Mouse (Mus musculus): ENCODE results near the gene Alkbh6. TPM values are rescaled to one million over a fixed set of nuclear protein-coding genes. Genes with fewer than 3 reads are reported as not detected.
A peak's percentile ranks its signal among the peaks of the same experiment; 100 is the strongest.

Gene Alkbh6
- polyA plus RNA-seq, 1 experiment from 2014 or later: 118 TPM

DNA sequence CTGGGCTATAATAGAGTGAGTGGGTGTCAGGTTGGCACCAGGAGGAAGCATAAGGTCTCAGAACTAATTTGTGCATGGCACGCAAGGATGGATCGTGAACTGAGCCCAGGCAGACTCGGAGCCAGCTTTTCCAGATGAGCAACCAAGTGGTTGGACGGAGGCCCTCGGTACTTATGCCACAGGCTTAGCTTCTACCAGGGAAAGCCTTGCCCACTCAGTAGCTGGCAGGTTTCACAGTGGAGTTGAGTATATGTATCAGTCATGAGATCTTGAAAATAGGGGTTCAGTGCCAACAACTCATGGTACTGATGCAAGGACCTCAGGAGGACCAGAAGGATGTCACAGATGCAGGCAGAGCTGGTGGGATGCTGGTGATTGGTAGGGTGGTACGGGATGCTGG, 27.2 kb downstream of the Alkbh6 start:
- peaks cover 38% of the 10 kb centered on the region for H3K4me1 ChIP-seq (replicated peaks)
- no peak overlapping the region for H3K4me2 ChIP-seq
- no peak for ATAC-seq (ENCODE audit: low FRiP score)
- H3K4me3 ChIP-seq: no peak overlapping the region
- no peak overlapping the region for H3K9ac ChIP-seq
- H3K9me3 ChIP-seq: no peaks in the 10 kb centered on the region
- H3K36me3 ChIP-seq: no peaks in the 10 kb centered on the region
- H3K27ac ChIP-seq: no peak overlapping the region
- WGBS: 72% methylated on average over 6 of the region's 6 CpGs
- peaks cover 50% of the 10 kb centered on the region for H3K27me3 ChIP-seq

DNA sequence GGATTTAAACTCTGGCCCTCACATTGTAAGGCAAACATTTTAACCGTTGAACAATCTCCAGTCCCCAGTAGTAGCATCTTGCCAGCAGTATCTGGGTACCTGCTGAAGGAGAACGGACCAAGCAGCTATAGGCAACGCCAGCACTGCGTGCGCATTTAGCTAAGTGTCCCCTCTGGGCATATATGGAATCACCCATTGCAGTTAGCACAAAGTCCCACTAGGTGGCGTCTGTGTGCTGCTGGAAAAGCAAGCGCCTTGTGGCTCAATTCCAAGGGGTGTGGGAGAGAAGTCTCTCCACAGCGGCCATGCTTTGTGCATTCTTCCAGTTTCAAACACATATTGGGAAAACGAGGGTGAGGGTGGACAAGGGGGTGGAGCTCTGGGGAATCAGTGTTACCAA, 27.9 kb downstream of the Alkbh6 start:
- WGBS: 2% methylated on average over 9 of the region's 9 CpGs
- Histone ChIP-seq H3K9ac (no peak overlapping the region), H3K27me3 (peaks cover 56% of the 10 kb centered on the region), H3K4me3 (no peak overlapping the region), H3K4me2 (no peak overlapping the region), H3K27ac (no peak overlapping the region), H3K9me3 (no peaks in the 10 kb centered on the region), H3K36me3 (no peaks in the 10 kb centered on the region), H3K4me1 (replicated peaks) (peaks cover 33% of the 10 kb centered on the region)
- ATAC-seq (ENCODE audit: low FRiP score): peak; percentile 33; the same call in 1 of the 2 replicates

DNA sequence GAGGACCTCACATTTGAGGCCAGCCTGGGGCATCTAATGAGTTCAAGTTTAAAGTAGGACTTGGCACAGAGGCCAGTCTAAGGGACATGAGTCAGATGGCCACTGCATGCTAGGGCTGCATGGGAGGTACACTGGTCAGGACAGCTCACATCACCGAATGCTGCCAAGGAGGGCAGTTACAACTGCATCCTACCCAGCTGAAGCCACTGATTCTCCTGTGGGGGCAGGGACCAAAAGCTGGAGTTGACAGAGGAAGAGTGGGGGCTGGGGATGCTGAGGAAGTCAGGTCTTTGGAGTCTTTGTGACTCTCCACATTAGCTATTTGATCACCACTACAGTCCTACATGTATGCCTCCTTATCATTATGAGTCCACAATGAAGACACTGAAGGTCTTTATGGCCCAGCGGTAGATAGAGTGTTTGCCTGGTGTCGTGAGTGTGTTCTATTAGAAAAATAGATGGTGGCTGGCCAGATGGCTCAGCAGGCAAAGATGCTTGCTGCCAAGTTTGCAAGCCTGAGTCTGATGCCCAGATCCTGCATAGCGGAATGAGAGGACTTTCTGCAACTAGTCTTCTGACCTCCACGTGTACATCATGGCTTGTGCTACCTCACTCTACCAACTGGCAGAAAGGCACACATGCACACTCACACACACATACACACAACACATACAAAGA, 31.1 kb downstream of the Alkbh6 start:
- Histone ChIP-seq H3K4me3 (no peak overlapping the region), H3K4me1 (replicated peaks) (peaks cover 8% of the 10 kb centered on the region), H3K27ac (no peak overlapping the region), H3K27me3 (peaks cover 50% of the 10 kb centered on the region), H3K4me2 (no peak overlapping the region), H3K9me3 (no peaks in the 10 kb centered on the region), H3K9ac (no peak overlapping the region), H3K36me3 (no peaks in the 10 kb centered on the region)
- ATAC-seq (ENCODE audit: low FRiP score): no peak
- 70% methylated on average over 5 of the region's 5 CpGs for WGBS

DNA sequence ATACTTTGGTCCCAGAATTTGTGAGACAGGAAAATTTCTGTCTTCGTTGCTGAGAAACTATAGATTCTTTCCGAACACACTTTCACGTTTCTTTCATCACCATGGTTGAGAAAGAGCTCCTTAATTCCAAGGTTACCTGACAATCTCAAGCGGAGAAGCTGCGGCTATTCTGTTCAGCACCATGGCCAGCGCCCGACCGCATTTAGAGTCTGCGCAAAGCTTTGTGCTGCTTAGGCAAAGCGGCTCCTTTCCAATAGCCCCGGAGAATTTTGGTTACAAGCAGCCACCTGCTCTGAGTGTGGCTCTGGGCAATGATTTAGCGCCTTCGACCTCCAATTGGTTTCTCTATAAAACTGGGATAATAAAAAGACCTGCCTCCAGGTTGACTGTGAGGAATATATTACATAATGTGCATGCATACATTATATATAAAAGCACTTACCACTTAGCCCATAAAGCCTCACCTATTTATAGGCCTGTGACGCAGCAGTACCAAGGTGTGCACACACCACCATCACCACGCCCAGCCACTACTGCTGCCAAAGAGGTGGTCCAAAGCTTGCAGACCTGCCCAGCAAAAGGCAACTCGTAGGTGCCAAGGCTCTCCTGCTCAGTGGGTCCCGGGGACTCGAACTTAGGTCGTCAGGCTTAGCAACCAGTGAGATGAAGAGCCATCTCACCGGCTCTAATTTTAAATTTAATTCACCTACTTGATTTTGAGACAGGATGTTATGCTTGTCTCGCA, 38.3 kb downstream of the Alkbh6 start:
- H3K4me2 ChIP-seq: no peak overlapping the region
- no peak overlapping the region for H3K27ac ChIP-seq
- H3K4me1 ChIP-seq (replicated peaks): peaks cover 14% of the 10 kb centered on the region
- WGBS: 30% methylated on average over 21 of the region's 21 CpGs
- H3K36me3 ChIP-seq: no peaks in the 10 kb centered on the region
- peaks cover 63% of the 10 kb centered on the region for H3K27me3 ChIP-seq
- no peaks in the 10 kb centered on the region for H3K9me3 ChIP-seq
- 0 out of 2 replicates have a peak overlapping the region, but pooled peaks have one; percentile 5 for H3K9ac ChIP-seq
- ATAC-seq (ENCODE audit: low FRiP score): no peak
- H3K4me3 ChIP-seq: no peak overlapping the region

DNA sequence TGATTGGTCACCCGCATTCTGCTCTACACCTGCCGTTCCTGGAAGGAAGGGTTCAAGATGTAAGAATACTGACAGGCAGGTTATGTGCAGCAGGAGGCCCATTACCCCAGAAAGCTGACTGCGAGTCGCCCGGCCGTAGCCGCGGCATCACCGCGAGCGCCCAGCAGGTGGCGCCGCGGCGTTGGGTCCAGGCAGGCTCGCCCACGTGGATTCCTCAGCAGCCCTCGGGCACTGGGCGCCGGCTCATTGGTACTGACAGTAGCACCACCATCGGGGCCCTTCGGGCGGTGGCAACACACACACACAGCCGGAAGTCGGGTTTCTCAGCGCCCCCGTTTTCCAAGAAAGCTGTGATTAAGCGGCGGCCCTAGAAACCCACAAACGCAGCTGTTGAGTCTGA, 39.3 kb downstream of the Alkbh6 start:
- no peaks in the 10 kb centered on the region for H3K36me3 ChIP-seq
- no peaks in the 10 kb centered on the region for H3K9me3 ChIP-seq
- no peak overlapping the region for H3K9ac ChIP-seq
- ATAC-seq (ENCODE audit: low FRiP score): peak; percentile 70; the same call in 1 of the 2 replicates
- H3K27ac ChIP-seq: no peak overlapping the region
- H3K4me3 ChIP-seq: peak overlapping the region; percentile 19
- peaks cover 14% of the 10 kb centered on the region for H3K4me1 ChIP-seq (replicated peaks)
- H3K4me2 ChIP-seq: peak overlapping the region; percentile 48
- H3K27me3 ChIP-seq: peaks cover 58% of the 10 kb centered on the region
- WGBS: 2% methylated on average over 30 of the region's 30 CpGs

DNA sequence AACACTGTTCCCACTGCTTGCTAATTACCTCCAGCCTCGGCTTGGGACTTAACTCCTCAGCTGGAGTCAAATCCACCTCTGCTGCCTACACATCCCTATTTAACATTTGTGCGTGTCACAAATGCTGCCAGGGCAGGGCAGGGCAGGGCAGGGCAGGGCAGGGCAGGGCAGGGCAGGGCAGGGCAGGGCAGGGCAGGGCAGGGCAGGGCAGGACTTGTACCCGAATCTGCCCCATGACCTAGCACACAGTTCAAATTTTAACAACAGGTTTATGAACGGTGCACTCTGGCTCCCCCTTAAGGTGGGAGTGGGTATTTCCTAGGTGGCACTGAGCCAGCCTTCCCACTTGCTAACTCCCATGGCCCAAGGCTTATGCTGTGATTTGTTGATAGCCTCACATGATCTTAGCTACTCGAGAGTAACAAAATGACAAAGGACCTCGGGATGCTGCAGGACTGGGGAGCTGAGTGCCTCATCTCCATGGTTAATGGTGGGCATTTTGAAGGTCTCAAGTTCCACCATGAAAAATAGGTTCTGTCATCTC, 44.8 kb downstream of the Alkbh6 start:
- WGBS: 20% methylated on average over 6 of the region's 6 CpGs
- Histone ChIP-seq H3K4me1 (replicated peaks) (peaks cover 35% of the 10 kb centered on the region), H3K4me2 (no peak overlapping the region), H3K4me3 (no peak overlapping the region), H3K27ac (no peak overlapping the region), H3K9me3 (no peaks in the 10 kb centered on the region), H3K27me3 (peaks cover 22% of the 10 kb centered on the region), H3K36me3 (peaks cover 33% of the 10 kb centered on the region), H3K9ac (no peak overlapping the region)
- no peak for ATAC-seq (ENCODE audit: low FRiP score)

DNA sequence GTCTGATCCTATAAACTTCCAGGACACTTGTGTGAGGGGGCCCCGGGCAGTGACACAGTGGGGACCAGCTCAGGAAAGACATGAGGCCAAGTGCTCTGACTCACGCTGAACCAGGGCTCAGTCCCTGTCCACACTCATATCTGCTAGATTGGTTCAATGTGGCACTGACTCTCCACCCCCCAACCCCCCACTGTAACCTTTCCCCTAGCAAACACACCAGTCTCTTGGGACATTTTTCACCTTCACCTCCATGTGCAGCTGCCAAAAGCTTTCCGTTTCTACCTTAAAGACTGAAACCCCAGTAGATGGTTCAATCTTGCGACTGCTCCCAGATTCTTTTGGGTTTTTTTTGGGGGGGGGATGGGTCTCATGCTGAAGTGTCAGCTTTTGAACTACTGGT, 45.5 kb downstream of the Alkbh6 start:
- no peak for ATAC-seq (ENCODE audit: low FRiP score)
- H3K4me2 ChIP-seq: no peak overlapping the region
- H3K4me3 ChIP-seq: no peak overlapping the region
- peaks cover 34% of the 10 kb centered on the region for H3K36me3 ChIP-seq
- H3K9ac ChIP-seq: no peak overlapping the region
- peaks cover 42% of the 10 kb centered on the region for H3K4me1 ChIP-seq (replicated peaks)
- WGBS: 80% methylated on average over 4 of the region's 4 CpGs
- H3K9me3 ChIP-seq: no peaks in the 10 kb centered on the region
- peaks cover 15% of the 10 kb centered on the region; the same call in 1 of the 2 replicates for H3K27me3 ChIP-seq
- H3K27ac ChIP-seq: no peak overlapping the region

DNA sequence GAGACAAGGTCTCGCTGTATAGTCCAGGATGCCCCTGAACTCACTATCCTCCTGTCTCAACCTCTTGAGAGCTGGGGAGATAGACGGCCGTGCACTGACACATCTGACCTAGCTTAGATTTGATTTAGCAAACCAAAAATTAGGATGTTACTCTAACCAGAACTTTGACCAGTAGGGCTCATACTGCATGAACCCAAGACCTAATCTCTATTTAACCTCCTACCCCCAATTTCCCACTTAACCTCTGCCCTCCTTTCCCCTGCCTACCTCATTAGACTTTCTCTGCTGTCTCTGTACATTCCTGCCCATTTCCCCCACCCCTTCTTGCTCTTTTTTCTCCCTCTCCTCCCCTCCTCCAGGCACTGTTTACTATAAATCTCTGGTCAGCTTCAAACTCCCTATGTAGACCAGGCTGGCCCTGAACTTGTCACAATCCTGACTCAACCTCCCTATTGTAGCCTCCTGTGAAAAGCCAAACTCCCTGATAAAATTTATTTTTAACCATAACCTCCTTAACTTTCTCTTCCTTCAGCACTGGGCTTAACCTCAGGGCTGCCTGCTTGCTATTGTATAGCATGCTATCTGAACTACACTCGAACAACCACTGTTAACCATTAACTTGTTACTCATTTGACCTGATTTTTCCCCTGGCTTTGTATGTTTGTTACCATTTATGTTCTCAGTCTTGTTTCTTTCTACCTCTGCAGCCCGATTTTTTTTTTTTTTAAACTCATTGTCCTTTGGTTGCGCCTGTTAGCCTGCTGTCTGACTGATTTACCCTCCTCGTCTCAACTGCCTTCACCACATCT, 50.1 kb downstream of the Alkbh6 start:
- peak overlapping the region; percentile 29 for H3K4me3 ChIP-seq
- H3K36me3 ChIP-seq: peaks cover 49% of the 10 kb centered on the region

DNA sequence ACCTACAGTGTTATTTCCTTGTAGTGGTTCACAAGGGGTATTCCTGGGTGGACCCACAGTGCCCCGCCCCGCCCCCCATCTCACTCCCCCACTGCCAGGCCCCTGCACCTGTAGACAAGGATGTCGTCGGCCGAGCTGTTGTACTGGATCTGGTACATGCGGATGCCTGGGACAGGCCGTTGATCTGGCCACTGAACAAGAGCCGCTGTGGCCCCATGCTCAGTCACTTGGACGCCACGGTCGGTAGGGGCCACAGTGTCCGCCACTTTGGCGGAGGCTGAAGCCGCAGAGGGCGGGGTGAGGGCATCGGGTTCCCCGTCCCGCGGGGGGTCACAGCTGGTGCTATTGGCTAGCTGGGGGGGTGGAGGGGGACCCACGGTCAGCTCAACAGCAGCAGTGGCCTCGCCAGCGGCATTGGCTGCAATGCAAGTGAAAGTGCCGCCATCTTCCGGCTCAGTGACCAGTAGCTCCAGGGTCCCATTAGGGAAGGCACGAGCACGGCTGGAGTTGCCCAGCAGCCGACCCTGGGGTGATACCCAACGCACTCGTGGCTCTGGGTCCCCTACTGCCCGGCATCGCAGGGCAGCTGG, 50.9 kb downstream of the Alkbh6 start:
- Histone ChIP-seq H3K27me3 (no peaks in the 10 kb centered on the region), H3K9ac (peak overlapping the region; percentile 60)

More for the DNA sequence above, 50.1 kb downstream of the Alkbh6 start:
- Histone ChIP-seq H3K4me2 (peak overlapping the region; percentile 88), H3K27me3 (no peaks in the 10 kb centered on the region), H3K9me3 (no peaks in the 10 kb centered on the region), H3K27ac (no peak overlapping the region), H3K9ac (peak overlapping the region; percentile 60), H3K4me1 (replicated peaks) (peaks cover 84% of the 10 kb centered on the region)
- no peak for ATAC-seq (ENCODE audit: low FRiP score)
- 44% methylated on average over 7 of the region's 7 CpGs for WGBS

DNA sequence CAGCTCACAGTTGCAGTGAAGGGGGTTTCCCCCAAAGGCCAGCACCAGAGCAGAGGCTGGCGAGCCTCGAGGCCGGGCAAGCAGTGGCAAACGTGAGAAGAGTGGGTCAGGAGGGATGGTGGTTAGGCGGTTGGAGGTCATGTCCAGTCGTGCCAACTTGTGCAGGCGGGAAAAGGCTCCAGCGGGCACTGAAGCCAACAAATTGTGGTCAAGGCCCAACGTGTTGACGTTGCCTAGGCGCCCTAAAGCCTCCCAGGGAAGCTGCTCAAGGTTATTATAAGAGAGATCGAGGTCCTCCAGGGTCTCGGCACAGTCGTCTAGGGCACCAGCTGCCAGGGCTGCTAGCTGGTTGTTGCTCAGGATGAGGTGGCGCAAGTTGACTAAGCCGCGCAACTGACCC, 51.5 kb downstream of the Alkbh6 start:
- peak overlapping the region; percentile 60; the same call in 1 of the 2 replicates for H3K9ac ChIP-seq
- peak overlapping the region; percentile 88 for H3K4me2 ChIP-seq
- H3K27me3 ChIP-seq: peaks cover 5% of the 10 kb centered on the region; the same call in 1 of the 2 replicates
- no peak overlapping the region for H3K27ac ChIP-seq
- no peak for ATAC-seq (ENCODE audit: low FRiP score)
- H3K36me3 ChIP-seq: peaks cover 43% of the 10 kb centered on the region
- peaks cover 73% of the 10 kb centered on the region for H3K4me1 ChIP-seq (replicated peaks)
- H3K9me3 ChIP-seq: no peaks in the 10 kb centered on the region
- 90% methylated on average over 17 of the region's 17 CpGs for WGBS
- peak overlapping the region; percentile 78 for H3K4me3 ChIP-seq

More for the DNA sequence above, 50.9 kb downstream of the Alkbh6 start:
- peak overlapping the region; percentile 88 for H3K4me2 ChIP-seq
- H3K4me3 ChIP-seq: peak overlapping the region; percentile 29
- no peaks in the 10 kb centered on the region for H3K9me3 ChIP-seq
- peaks cover 49% of the 10 kb centered on the region for H3K36me3 ChIP-seq
- no peak for ATAC-seq (ENCODE audit: low FRiP score)
- 67% methylated on average over 31 of the region's 31 CpGs for WGBS
- no peak overlapping the region for H3K27ac ChIP-seq
- H3K4me1 ChIP-seq (replicated peaks): peaks cover 79% of the 10 kb centered on the region

DNA sequence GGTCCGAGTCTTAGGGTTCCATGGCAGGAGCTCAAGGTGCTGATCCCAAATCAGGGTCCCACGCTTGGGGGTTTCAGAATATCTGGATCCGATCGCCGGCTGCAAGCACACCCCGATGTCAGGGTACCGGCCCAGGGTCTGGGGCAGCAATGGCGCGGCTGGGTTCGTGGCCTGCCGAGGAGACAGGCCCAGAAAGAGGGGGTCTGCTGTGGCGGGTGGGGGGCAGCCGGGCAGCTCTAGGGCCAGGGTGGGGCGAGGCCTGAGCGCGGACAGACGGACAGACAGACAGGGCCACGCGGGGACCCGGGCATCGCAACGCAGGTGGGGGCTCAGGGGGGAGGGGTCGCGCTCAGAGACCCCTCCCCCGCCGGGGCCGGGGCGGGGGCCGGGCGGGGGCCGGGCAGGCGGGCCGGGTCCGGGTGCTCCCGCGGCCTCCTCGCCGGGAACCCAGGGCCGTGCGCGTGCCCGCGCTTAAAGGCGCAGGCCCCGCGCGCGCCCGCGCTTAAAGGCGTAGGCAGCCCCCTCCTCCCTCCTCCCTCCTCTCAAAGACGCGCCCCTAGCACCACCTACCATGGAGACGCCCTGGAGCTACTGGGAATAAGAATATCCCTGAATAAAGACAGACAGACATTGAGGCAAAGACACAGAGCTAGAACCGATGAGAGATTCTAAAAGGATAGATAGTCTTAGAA, 54.3 kb downstream of the Alkbh6 start, which contains the start of gene Lrfn3:
Gene Lrfn3, minus strand, starts transcription at position 121 of the 692 bp plus-strand sequence.
- Histone ChIP-seq H3K4me3 (peak within 1 kb of the TSS; percentile 78), H3K9me3 (no peaks in the 10 kb centered on the region), H3K36me3 (peaks cover 20% of the 10 kb centered on the region), H3K4me2 (peak within 1 kb of the TSS; percentile 88), H3K9ac (peak within 1 kb of the TSS; percentile 96), H3K27ac (peak within 1 kb of the TSS; percentile 70), H3K4me1 (replicated peaks) (peaks cover 57% of the 10 kb centered on the region), H3K27me3 (peaks cover 17% of the 10 kb centered on the region; the same call in 1 of the 2 replicates)
- ATAC-seq (ENCODE audit: low FRiP score): peak; percentile 71
- WGBS: 2% methylated on average over 45 of the region's 55 CpGs

Data from hindbrain, embryonic 13.5 days (tissue).